Mouse (Mus musculus) myocyte (in vitro differentiated cells): ENCODE data around the gene Chst15.

Experiments used
- CEBPB ChIP-seq: IDR thresholded peaks from 2 replicates; pipeline ENCODE4 v1.6.1; 2011; ENCODE audit warnings: mild to moderate bottlenecking, moderate library complexity; ENCODE audit not compliant: poor library complexity, insufficient read depth, severe bottlenecking
- MAX ChIP-seq: IDR thresholded peaks from one replicate; pipeline ENCODE4 v1.6.1; 2011; ENCODE audit warnings: low read depth, mild to moderate bottlenecking, control low read depth
- POLR2A ChIP-seq: IDR thresholded peaks from one replicate; pipeline ENCODE4 v1.6.1; 2011; ENCODE audit warnings: low read depth, mild to moderate bottlenecking, control low read depth, moderate library complexity; ENCODE audit not compliant: insufficient read length
- POLR2AphosphoS2 ChIP-seq: IDR thresholded peaks from one replicate; pipeline ENCODE4 v1.6.1; 2011; ENCODE audit warnings: low read depth, control low read depth; ENCODE audit not compliant: insufficient read length
- TCF3 ChIP-seq: IDR thresholded peaks from one replicate; pipeline ENCODE4 v1.6.1; 2011; ENCODE audit warnings: low read depth, control low read depth; ENCODE audit not compliant: insufficient read length
- USF1 ChIP-seq: IDR thresholded peaks from one replicate; pipeline ENCODE4 v1.6.1; 2011; ENCODE audit warnings: low read depth, mild to moderate bottlenecking, control low read depth, moderate library complexity

DNA sequence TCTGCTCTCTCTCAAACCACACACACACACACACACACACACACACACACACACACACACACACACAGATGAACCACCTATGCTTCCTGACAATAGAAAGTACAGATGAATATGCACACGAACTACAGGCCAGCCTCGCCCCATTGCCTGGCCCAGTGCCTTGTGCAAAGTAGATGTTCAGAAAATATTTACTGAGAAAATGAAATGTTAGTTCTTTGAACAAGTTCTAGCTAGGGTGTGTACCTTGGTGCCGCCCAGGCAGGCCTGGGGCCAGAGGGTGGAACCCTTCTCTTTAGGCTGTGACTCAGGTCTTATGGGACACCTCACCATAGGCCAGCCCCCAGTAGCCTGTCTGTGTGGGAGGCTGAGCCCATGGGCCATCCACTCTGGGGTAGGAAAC lies 85.6 kb downstream of the Chst15 start:
- TF ChIP-seq POLR2A, result no peak
- TF ChIP-seq TCF3, result no peak
- TF ChIP-seq CEBPB, result no peak
- TF ChIP-seq MAX, result no peak
- no peak for TF ChIP-seq POLR2AphosphoS2
- TF ChIP-seq USF1, result no peak
